Mouse (Mus musculus): ENCODE results near the gene Foxa2. TPM values are rescaled to one million over a fixed set of nuclear protein-coding genes. Genes with fewer than 3 reads are reported as not detected.

The Foxa2 gene
- polyA plus RNA-seq, 1 experiment = not detected

GRCm38 (mm10) chr2:148026366-148026765, 20.4 kb downstream of the Foxa2 start:
- no peak for TF ChIP-seq EP300 (IDR thresholded peaks at IDR 0.05; ENCODE audit: insufficient read depth, low read depth, low read length)
- no peak for TF ChIP-seq POLR2A (IDR thresholded peaks at IDR 0.05; ENCODE audit: insufficient read depth, low read length)
- no peak for TF ChIP-seq CTCF (IDR thresholded peaks at IDR 0.05; ENCODE audit: low read depth, low read length)

GRCm38 (mm10) chr2:148025481-148025880, 21.3 kb downstream of the Foxa2 start:
- Histone ChIP-seq H3K4me1 (ENCODE audit: control insufficient read depth, insufficient read depth, low read length) (no peaks in the 10 kb centered on the region), H3K27me3 (ENCODE audit: control insufficient read depth, insufficient read depth, low read length, poor library complexity, severe bottlenecking) (peaks cover 5% of the 10 kb centered on the region; the same call in 1 of the 2 replicates), H3K9me3 (replicated peaks; ENCODE audit: control insufficient read depth, insufficient read depth, low read length, poor library complexity, severe bottlenecking) (no peaks in the 10 kb centered on the region), H3K4me3 (ENCODE audit: low read depth, low read length) (no peak overlapping the region), H3K9ac (ENCODE audit: low read depth, poor library complexity, severe bottlenecking) (no peak overlapping the region), H3K36me3 (ENCODE audit: control insufficient read depth, insufficient read depth, low read length, poor library complexity, severe bottlenecking) (no peaks in the 10 kb centered on the region), H3K27ac (ENCODE audit: insufficient read depth, low read length) (no peak overlapping the region)
- TF ChIP-seq POLR2A (IDR thresholded peaks at IDR 0.05; ENCODE audit: insufficient read depth, low read length) (no peak), EP300 (IDR thresholded peaks at IDR 0.05; ENCODE audit: insufficient read depth, low read depth, low read length) (no peak), CTCF (IDR thresholded peaks at IDR 0.05; ENCODE audit: low read depth, low read length) (no peak)

More at GRCm38 (mm10) chr2:148026366-148026765, 20.4 kb downstream of the Foxa2 start:
- H3K9me3 ChIP-seq (replicated peaks; ENCODE audit: control insufficient read depth, insufficient read depth, low read length, poor library complexity, severe bottlenecking) = no peaks in the 10 kb centered on the region
- H3K4me1 ChIP-seq (ENCODE audit: control insufficient read depth, insufficient read depth, low read length) = no peaks in the 10 kb centered on the region
- H3K36me3 ChIP-seq (ENCODE audit: control insufficient read depth, insufficient read depth, low read length, poor library complexity, severe bottlenecking) = no peaks in the 10 kb centered on the region
- H3K27me3 ChIP-seq (ENCODE audit: control insufficient read depth, insufficient read depth, low read length, poor library complexity, severe bottlenecking) = peaks cover 8% of the 10 kb centered on the region; the same call in 1 of the 2 replicates
- no peak overlapping the region for H3K4me3 ChIP-seq (ENCODE audit: low read depth, low read length)
- no peak overlapping the region for H3K9ac ChIP-seq (ENCODE audit: low read depth, poor library complexity, severe bottlenecking)
- H3K27ac ChIP-seq (ENCODE audit: insufficient read depth, low read length) = no peak overlapping the region

GRCm38 (mm10) chr2:148024268-148024935, 22.4 kb downstream of the Foxa2 start:
- Histone ChIP-seq H3K9me3 (replicated peaks; ENCODE audit: control insufficient read depth, insufficient read depth, low read length, poor library complexity, severe bottlenecking) (no peaks in the 10 kb centered on the region), H3K4me3 (ENCODE audit: low read depth, low read length) (no peak overlapping the region), H3K9ac (ENCODE audit: low read depth, poor library complexity, severe bottlenecking) (no peak overlapping the region), H3K27me3 (ENCODE audit: control insufficient read depth, insufficient read depth, low read length, poor library complexity, severe bottlenecking) (peaks cover 5% of the 10 kb centered on the region; the same call in 1 of the 2 replicates), H3K4me1 (ENCODE audit: control insufficient read depth, insufficient read depth, low read length) (no peaks in the 10 kb centered on the region), H3K36me3 (ENCODE audit: control insufficient read depth, insufficient read depth, low read length, poor library complexity, severe bottlenecking) (no peaks in the 10 kb centered on the region), H3K27ac (ENCODE audit: insufficient read depth, low read length) (no peak overlapping the region)
- TF ChIP-seq EP300 (IDR thresholded peaks at IDR 0.05; ENCODE audit: insufficient read depth, low read depth, low read length) (no peak), POLR2A (IDR thresholded peaks at IDR 0.05; ENCODE audit: insufficient read depth, low read length) (no peak), CTCF (IDR thresholded peaks at IDR 0.05; ENCODE audit: low read depth, low read length) (no peak)

GRCm38 (mm10) chr2:148023340-148023806, 23.4 kb downstream of the Foxa2 start:
- no peaks in the 10 kb centered on the region for H3K4me1 ChIP-seq (ENCODE audit: control insufficient read depth, insufficient read depth, low read length)
- peaks cover 3% of the 10 kb centered on the region; the same call in 1 of the 2 replicates for H3K27me3 ChIP-seq (ENCODE audit: control insufficient read depth, insufficient read depth, low read length, poor library complexity, severe bottlenecking)

GRCm38 (mm10) chr2:148021919-148022570, 24.7 kb downstream of the Foxa2 start:
- no peak overlapping the region for H3K4me3 ChIP-seq (ENCODE audit: low read depth, low read length)
- H3K9ac ChIP-seq (ENCODE audit: low read depth, poor library complexity, severe bottlenecking) = no peak overlapping the region
- no peak for TF ChIP-seq POLR2A (IDR thresholded peaks at IDR 0.05; ENCODE audit: insufficient read depth, low read length)
- TF ChIP-seq CTCF (IDR thresholded peaks at IDR 0.05; ENCODE audit: low read depth, low read length) = no peak
- H3K27ac ChIP-seq (ENCODE audit: insufficient read depth, low read length) = no peak overlapping the region
- no peaks in the 10 kb centered on the region for H3K9me3 ChIP-seq (replicated peaks; ENCODE audit: control insufficient read depth, insufficient read depth, low read length, poor library complexity, severe bottlenecking)
- H3K4me1 ChIP-seq (ENCODE audit: control insufficient read depth, insufficient read depth, low read length) = no peaks in the 10 kb centered on the region
- no peaks in the 10 kb centered on the region for H3K36me3 ChIP-seq (ENCODE audit: control insufficient read depth, insufficient read depth, low read length, poor library complexity, severe bottlenecking)
- no peaks in the 10 kb centered on the region for H3K27me3 ChIP-seq (ENCODE audit: control insufficient read depth, insufficient read depth, low read length, poor library complexity, severe bottlenecking)

More at GRCm38 (mm10) chr2:148023340-148023806, 23.4 kb downstream of the Foxa2 start:
- H3K4me3 ChIP-seq (ENCODE audit: low read depth, low read length) = no peak overlapping the region
- H3K27ac ChIP-seq (ENCODE audit: insufficient read depth, low read length) = no peak overlapping the region
- no peaks in the 10 kb centered on the region for H3K9me3 ChIP-seq (replicated peaks; ENCODE audit: control insufficient read depth, insufficient read depth, low read length, poor library complexity, severe bottlenecking)
- H3K9ac ChIP-seq (ENCODE audit: low read depth, poor library complexity, severe bottlenecking) = no peak overlapping the region
- TF ChIP-seq EP300 (IDR thresholded peaks at IDR 0.05; ENCODE audit: insufficient read depth, low read depth, low read length) (no peak), POLR2A (IDR thresholded peaks at IDR 0.05; ENCODE audit: insufficient read depth, low read length) (no peak), CTCF (IDR thresholded peaks at IDR 0.05; ENCODE audit: low read depth, low read length) (no peak)
- no peaks in the 10 kb centered on the region for H3K36me3 ChIP-seq (ENCODE audit: control insufficient read depth, insufficient read depth, low read length, poor library complexity, severe bottlenecking)

GRCm38 (mm10) chr2:148021016-148021415, 25.8 kb downstream of the Foxa2 start:
- no peak for TF ChIP-seq POLR2A (IDR thresholded peaks at IDR 0.05; ENCODE audit: insufficient read depth, low read length)
- no peak for TF ChIP-seq EP300 (IDR thresholded peaks at IDR 0.05; ENCODE audit: insufficient read depth, low read depth, low read length)
- no peak for TF ChIP-seq CTCF (IDR thresholded peaks at IDR 0.05; ENCODE audit: low read depth, low read length)
- no peaks in the 10 kb centered on the region; the same call in 1 of the 2 replicates for H3K27me3 ChIP-seq (ENCODE audit: control insufficient read depth, insufficient read depth, low read length, poor library complexity, severe bottlenecking)
- H3K9ac ChIP-seq (ENCODE audit: low read depth, poor library complexity, severe bottlenecking) = no peak overlapping the region
- H3K36me3 ChIP-seq (ENCODE audit: control insufficient read depth, insufficient read depth, low read length, poor library complexity, severe bottlenecking) = no peaks in the 10 kb centered on the region
- H3K4me1 ChIP-seq (ENCODE audit: control insufficient read depth, insufficient read depth, low read length) = no peaks in the 10 kb centered on the region
- no peak overlapping the region for H3K4me3 ChIP-seq (ENCODE audit: low read depth, low read length)
- H3K9me3 ChIP-seq (replicated peaks; ENCODE audit: control insufficient read depth, insufficient read depth, low read length, poor library complexity, severe bottlenecking) = no peaks in the 10 kb centered on the region
- H3K27ac ChIP-seq (ENCODE audit: insufficient read depth, low read length) = no peak overlapping the region
